Mouse (Mus musculus): ENCODE measurements around the gene St7.
A peak's percentile ranks its signal among the peaks of the same experiment; 100 is the strongest.
"Not testable (repeated sequence)": the region's sequence is repeated elsewhere in the genome, so short reads cannot be mapped to it uniquely, and the experiment has no call there.

The St7 gene

DNA sequence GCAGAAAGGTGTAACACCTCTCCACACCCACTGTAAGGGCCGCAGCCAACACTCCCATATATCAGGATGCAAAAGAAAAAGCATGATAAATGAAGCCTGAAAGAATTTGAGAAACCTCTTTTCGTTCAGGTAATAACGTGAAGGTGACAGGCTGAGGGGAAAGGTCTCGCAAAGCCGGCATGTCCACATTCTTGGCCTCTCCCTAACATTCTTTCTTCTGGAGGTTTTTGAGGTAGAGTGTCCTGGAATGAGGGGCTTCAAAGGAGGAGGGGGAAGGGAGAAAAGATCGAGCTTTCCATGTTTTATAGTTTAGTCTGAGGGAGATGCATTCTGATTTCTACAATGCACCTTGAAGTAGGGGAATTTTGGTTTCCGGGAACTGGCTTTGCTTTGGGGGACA, at the start of gene St7:
TSS of gene St7 (plus strand) at position 287 of the 400 bp plus-strand sequence.
- DNase-seq, result no peak

DNA sequence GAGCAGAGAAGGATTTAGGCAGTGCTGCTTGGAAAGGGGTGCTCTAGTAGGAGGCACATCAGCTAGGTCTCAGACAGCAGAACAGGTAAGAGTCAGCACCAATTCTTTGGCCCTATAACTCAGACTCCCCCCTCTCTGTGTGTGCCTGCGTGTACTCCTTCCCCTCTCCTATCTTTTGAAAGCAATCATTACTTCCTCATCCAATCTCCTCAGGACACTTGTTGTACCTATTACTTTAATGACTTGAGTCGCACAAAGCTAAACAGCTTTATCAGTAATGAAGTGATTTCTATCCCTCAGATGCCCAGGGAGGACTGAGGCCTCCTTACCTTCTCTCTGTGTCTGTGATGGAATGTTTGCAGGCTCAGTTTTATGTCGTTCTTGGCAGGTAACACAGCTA, 46.6 kb upstream of the St7 start:
- DNase-seq, result no peak

DNA sequence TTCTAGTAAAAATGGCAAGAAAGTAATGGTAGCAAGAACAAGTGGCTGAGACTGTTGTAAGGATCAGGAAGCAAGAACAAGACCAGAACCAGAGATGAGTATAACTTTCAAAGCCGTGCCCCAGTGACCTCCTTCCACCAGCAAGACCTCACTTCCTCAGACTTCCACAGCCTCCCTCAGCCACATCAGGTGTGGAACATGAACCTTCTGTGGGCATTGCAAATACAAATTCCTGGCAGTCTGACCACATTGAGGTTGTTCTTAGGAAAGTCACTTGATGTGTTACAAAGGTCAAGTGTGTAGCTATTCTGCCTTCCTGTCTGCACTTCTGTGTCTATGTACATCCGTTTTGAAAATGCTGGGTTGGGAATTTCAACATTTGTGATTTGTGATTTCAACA, 40.6 kb upstream of the St7 start:
- DNase-seq, result no peak

DNA sequence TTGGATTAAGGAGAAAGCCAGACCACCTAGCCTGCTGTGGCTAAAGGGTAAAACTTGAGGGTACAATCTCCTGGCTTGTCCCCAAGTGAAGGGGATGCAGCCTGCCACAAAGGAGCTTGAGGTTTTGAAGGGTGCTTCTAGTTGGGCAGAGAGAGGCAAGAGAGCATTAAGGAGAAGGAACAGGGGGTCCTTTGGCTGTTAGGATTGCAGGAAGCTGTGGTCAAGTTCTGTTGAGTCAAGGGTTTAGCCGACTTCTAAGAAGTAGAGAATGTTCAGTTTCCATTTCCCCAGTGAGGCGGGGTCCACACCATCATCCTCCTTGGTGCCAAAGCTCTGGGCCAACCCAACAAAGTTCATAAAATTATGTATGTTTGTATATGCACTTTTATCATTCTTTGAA, 37.7 kb upstream of the St7 start:
- no peak for DNase-seq

DNA sequence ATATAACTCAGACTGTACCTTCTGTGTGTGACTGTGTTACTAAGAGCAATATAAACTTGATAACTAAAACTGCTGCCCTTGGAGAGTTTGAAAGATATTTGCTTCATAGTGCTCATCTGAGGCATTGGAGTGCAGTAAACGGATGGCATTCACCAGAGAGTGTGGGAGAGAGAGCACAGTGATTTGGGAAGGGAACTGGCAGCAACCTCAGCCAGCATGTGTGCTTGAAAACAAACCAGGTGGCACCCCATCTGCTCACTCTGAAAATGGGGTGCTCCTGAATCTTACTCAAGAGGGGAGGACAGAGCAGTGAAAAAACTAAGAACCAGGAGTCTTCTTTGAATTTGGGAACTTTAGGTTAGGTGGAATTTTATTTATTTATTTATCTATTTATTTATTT, 35.4 kb upstream of the St7 start:
- peak; percentile 21 for DNase-seq

DNA sequence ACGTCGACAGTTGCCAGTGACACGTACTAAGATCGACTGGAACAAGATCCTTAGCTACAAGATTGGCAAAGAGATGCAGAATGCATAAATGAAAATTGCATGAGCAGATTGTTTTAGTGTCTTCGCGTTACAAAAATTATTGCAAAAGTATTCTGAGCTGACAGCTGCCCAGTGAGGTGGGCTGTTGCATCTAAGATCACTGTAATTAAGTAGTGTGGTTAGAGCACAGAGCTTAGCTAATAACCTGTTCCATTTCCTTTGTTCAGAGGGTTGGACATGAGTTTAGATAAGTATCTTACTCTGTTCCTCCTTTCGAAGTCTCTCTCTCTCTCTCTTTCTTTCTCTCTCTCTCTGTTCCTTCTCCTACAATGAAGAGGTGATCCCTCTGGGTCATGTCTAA, 27.4 kb upstream of the St7 start:
- no peak for DNase-seq

DNA sequence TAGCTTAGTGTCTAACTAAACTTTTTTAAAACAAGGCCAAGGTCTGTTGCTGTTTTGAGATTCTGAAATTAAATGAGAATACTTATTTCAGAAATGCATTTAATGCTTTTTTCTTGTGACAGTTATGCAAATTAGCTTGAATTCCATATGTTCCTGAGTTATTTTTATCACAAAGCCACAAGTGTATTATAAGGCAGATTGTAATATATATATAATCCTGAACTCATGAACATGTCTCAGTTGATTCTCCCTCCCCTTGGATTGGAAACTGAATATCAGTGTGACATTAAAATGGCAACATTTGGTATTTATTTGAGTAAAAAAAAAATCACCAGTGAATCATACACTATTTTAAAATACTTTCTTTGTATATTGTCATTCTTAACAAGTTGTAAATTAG, 26.7 kb upstream of the St7 start:
- no peak for DNase-seq

DNA sequence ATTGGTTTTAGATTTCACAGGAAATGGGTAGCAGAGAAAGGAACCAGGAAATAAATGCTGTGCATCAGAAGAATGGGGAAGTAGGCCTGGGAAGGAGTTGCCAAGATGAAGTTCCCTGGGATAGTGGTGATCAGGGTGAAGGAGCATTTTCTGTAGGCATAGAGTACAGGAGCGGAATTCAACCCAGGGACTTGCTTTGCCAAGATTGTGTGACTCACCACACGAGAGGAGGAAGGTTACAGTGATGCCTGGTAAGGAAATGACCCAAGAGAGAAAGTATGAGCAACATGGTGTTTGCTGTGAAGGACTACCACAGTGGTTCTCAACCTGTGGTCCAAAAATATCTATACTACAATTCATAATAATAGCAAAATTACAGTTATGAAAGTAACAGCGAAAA, 24.9 kb upstream of the St7 start:
- DNase-seq, result no peak

DNA sequence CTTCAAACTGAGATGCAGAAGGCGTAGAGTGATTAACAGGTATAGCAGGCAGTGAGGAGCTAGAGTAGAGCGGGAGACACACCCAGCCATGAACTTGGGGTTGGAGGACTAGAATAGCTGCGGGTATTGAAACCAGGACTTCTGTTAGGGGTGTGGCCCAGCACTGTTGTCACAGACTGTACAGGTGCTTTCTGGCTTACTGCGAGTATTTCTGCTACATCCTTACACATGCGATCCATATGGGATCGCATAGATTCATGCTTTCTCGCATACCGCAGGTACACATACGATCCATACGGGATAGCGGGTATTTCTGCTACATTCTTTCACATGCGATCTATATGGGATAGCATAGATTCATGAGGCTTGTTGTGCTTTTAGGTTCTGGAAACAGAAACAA, 24.4 kb upstream of the St7 start:
- no peak for DNase-seq

DNA sequence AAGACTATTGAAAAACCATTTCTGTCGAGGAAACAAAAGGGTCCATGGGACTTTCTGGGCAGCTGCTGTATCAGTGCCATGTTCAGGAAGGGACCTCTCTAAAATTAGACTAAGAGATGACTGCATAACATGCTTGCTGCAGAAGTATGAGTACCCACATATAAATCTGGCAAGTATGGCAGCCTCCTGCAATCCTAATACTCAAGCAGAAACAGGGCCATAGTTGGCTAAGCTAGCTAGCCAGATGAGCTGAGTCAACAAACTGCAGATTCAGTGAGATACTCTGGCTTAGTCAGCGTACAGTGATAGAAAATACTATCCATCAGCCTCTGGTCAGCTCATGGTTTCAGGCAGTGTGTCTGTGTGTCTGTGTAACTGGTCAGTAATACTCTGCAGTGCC, 22.9 kb upstream of the St7 start:
- no peak for DNase-seq

DNA sequence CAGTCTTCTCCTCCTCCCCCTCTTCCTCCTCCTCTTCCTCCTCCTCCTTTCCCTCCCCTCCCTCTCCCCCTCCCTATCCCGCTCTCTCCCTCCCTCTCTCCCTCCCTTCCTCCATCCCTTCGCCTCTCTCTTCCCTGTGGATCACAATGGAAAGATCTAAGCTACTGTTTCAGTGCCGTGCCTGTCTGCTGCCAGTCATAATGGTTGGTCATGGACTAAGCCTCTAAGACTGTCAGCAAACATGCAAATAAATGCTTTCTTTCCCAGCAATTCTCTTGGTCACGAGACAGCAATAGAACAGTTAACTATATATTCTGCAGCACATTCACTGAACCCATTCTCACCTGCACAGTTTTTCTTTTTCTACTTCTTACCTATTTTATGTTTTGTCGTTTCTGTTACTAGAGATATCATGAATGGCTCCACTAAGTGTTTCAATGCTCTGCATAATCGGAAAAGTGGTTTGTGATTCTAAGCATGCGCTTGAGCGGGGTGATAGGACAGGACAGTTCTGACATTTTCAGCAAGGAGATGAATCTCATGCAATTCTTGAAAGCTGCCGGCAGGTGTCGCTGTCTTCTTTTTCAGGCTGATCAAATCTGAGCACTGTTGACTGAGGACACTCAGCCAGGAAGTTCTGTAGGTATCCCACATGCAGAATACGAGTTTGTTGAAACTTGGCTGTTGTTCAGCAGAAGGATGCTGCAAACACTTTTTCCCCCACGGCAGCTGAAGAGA, 17.5 kb upstream of the St7 start:
- peak; percentile 57 for DNase-seq

DNA sequence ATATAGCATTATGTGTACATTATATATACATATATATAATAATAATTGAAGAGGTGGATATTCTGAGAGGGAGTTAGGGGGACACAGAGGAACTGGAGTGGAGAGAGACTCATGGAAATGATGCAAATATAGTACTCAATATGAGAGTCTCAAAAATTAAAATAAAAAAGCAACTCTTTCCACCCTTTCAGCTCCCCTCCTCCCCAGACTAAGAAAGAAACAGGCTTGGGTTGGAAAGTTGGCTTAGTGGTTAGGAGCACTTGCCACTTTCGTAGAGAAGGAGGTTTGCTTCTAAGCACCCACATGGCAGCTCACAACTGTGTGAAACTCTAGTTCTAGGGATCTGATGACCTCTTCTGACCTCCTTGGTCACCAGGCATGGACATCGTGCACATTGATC, 15.7 kb upstream of the St7 start:
- DNase-seq, result no peak

DNA sequence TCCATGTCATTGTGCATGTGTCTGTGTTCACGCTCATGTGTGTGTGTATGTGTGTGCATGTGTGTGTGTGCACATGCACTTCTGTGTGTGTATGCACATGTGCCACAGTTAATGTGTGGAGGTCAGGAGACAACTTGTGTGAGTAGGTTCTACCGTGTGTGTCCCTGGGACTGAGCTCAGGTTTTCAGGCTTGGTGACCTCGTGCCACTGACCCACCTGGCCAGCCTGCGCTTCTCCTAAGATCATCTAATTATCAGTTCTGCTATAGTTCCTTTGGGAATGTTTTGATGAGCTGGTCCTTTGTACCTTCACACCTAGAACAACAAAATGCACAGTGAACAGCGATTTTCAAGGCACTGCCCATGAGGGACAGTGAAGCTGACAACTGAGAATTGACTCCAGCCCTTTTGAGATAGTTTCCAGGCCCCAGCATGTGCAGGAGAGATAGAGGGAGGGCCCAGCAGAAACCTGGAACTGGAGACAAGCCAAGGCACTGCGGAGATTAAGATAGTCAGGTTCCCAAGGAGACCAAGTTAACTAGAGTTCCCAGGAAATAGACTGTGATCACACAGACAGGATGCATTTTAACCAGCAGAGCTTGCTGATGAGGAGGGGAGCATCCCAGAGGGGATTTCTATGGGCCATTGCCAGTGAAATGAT, 12.3 kb upstream of the St7 start:
- DNase-seq, result peak; percentile 26

DNA sequence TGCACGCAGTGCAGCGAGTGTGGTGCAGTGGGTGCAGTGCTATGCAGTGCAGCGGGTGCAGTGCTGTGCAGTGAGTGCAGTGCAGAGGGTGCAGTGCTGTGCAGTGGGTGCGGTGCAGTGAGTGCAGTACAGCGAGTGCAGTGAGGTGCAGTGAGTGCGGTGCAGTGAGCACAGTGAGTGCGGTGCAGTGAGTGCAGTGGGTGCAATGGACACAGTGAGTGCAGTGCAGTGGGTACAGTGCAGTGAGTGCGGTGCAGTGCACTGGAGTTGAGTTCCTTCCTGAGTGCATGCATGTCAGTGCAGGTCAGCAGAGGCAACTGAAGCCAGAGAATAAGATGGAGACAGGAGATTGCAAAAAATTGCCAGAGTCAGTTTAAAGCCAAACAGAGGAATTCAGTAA, 10.9 kb upstream of the St7 start:
- DNase-seq, result no peak

DNA sequence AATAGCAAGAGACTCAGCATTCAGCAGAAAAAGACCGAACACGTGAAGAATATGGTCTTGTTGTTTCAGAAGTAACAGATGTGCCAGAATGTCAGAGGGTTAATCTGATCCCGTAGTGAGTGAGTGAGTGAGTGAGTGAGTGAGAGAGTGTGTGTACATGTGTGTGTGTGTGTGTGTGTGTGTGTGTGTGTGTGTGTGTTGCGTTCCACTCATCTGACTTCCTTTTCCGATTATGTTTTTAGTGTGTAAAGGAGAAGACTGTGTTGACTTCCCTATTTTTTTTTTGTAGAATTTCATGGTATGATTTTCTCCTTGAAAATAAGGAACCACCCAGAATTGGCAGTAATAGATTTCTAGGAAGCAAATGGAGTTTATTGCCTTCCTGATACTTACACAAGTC, 4.1 kb upstream of the St7 start:
- no peak for DNase-seq

DNA sequence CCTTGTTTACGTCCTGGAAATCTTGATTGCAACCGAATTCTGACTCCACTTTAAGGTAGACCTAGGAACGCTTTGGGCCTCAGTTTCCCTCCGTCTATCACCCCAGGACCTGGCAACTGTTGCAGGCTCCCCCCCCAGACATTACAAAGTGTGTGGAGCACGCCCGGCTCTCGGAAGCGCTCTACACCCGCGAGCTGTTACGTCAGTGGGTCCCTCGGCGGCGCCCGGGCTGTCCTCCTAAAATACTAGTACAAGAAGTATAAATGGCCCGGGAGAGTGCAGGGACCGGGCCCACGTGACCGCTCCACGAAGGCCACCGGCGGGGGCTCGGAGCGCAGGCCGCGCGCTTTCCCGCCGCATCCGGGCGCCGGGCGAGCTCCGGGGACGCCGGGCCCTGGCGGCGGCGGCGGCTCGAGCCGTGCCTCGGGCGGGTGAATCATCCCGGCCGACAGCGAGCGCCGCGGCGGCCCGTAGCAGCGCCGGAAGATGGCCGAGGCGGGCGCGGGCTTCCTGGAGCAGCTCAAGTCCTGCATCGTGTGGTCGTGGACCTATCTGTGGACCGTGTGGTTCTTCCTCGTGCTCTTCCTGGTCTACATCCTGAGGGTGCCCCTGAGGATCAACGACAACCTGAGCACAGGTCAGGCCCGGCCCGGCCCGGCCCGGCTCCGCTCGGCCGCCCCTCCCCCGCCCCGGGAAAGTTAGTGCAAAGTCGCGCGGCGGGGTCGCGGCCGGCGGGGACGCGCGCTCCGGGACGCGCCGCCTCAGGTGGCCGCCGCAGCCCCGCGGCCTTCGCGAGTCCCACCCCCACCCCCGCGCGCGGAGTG, 1.2 kb downstream of the St7 start:
- peak; percentile 57 for DNase-seq

DNA sequence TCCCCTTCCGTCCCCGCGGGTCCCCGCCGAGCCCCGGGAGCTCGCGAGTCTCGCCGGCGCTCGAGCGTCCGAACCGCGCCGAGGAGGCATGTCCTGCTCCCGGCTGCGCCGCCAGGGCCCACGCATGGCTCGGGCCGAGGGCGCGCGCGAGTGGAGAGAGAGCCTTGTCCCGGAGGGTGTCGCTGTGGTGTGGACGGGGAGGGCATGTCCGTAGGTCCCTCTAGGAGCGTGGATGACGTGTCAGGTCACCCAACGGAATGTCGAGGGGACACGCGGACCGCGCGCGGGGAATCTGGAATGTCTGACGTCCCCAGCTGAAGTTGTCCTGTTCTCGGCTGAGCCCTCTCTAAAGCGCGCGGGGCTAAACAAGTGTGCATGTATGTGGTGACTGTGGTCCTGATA, 1.8 kb downstream of the St7 start:
- peak; percentile 62 for DNase-seq

DNA sequence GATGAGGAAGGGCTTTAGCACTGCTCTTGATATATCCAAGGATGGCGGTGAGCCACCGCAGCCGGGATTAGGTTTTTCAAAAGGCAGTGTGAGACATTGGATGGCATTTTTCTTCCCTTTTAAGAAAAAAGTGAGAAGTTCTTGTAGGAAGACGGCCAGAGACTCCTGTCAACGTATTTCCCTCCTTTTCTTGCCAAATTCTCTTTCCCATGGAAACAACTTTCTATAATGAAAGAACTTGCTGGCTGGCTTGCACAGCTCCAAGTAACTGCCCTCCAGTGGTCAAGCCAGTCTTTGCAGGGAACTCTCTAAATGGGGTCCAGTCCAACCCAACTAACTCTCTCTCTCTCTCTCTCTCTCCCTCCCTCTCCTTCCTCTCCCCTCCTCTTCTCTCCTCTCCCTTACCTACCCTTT, 3.6 kb downstream of the St7 start:
- peak; percentile 74 for DNase-seq

DNA sequence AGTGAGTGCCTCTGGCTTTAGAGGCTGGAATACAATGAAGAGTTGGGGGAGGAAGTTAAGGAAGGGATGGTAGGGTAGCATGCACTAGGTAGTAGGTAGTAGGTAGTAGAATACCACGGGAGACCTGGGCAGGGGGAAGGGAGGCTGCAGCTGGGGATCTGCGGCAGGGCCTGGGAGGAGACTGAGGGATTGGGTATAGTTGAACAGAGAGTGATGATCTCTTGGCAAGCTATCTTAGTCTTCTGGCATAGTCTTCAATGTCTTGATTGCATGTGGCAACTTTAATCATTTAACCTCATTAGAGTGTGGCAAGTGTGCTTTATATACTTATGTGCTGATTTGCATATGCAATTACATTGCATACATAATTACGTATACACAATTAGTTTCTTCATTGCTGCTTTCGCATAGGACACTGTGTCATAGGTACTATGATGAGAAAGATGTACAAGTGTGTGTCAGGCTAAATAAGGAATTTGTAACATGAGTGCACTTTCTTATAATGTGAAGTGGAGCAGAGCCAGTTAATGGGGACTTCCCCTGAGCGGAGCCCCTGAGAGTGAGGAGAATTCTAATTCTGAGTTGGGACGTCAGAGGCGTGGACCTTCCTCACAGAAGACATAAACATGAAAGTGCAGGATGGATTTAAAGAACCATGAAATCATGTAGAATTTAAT, 8.3 kb downstream of the St7 start:
- no peak for DNase-seq

DNA sequence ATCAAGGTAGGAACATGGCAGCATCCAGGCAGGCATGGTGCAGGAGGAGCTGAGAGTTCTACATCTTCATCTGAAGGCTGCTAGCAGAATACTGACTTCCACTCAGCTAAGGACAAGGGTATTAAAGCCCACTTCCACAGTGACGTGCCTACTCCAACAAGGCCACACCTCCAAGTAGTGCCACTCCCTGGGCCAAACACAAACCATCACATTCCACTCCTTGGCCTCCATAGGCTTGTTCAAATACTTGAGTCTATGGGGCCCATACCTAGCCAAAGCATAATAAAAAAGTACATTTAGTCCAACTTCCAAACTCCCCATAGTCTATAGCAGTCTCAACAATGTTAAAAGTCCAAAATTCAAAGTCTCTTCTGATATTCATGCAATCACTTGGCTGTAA, 11.3 kb downstream of the St7 start:
- DNase-seq, result not testable (repeated sequence)

DNA sequence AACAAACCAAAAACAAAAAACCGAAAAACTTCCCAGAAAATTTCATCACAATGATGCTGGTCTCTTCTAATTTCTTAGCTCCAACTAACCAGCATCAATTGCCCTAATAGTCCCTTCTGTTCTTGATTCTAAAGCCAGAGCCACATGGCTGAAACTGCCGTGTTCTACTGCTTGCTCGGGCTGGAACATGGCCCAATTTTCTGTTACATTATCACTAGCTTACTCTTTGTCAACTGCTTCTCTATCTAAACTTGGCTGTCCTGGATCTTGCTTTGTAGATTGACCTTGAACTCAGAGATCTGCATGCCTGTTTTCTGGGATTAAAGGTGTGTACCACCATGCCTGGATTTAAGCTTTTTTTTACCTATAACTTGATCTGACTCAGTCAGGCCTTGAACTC, 13.2 kb downstream of the St7 start:
- DNase-seq, result no peak

DNA sequence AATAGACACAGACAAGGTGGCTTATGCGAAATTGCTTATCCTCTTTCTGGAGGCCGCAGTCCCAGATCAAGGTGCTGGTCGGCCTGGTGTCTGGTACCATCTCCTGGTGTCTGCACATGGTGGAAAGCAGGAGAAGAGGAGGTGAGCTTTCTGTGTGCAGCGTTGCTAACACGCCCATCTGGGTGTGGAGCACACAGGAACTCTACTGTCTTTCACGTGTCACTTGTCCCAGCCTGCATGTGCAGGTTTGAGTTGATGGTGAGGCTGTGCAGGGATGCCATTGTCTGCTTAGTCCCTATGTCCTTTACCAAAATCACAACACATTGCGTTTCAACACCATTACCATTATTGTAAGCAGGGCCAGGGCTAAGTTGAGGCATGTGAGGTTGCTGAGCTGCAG, 26.2 kb downstream of the St7 start:
- DNase-seq, result no peak

DNA sequence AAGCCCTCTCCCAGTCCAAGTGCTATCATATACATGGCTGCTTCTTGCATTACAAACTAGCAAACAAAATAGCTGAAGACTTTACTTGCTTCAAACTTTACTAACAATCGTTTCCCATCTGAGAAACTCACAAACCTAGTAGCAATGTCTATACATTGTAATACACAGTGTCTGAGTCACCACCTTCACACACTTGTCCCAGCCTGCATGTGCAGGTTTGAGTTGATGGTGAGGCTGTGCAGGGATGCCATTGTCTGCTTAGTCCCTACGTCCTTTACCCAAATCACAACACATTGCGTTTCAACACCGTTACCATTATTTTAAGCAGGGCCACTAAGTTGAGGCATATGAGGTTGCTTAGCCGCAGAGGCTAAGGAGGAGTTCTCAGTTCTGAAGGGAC, 26.7 kb downstream of the St7 start:
- DNase-seq, result no peak

DNA sequence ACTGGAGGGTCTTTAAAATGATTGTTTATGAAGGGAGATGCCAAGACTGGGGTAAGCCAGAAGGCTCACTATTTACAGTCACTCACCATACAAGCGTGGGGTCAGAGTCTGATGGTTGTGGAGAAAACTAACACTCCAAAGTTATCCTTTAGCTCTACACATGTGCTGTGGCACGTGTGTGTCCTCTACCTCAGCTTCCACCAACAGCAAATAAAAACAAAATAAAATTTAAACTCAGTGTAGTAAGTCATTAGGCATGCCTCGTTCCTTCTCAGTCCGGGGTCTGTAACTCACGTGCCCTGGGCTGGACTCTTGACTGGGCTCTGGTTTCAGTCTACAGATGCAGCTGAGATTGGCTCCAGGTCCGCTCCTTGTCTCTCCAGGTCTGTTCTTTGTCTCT, 27.3 kb downstream of the St7 start:
- DNase-seq, result no peak

Measured in right cerebral cortex, postnatal 14 days (tissue).